Mouse (Mus musculus) common myeloid progenitor, adult 5-6 weeks (primary cell): ENCODE data around the gene Kmt2e. TPM values are rescaled to one million over a fixed set of nuclear protein-coding genes. Genes with fewer than 3 reads are reported as not detected.

ENCODE experiments used
- ATAC-seq: replicated peaks from 2 replicates; pipeline ENCODE4 v1.8.0; 2016; ENCODE audit warnings: low read depth, mild to moderate bottlenecking, moderate TSS enrichment, inconsistent platforms; ENCODE audit not compliant: poor library complexity, severe bottlenecking
- total RNA-seq: library from RNA; stranded (forward); fragments of 200-1000, 187-1606 nt; gene quantifications from 2 replicates; pipeline ENCODE4 v1.2.3, GENCODE M21; 2017

The Kmt2e gene
- total RNA-seq, 1 experiment from 2014 or later = 110 TPM

GRCm38 (mm10) chr5:23408106-23408505 lies 26.1 kb upstream of the Kmt2e start:
- no peak for ATAC-seq

GRCm38 (mm10) chr5:23410040-23410717 lies 24.1 kb upstream of the Kmt2e start:
- peak; percentile 91 for ATAC-seq

GRCm38 (mm10) chr5:23410718-23411101 lies 23.5 kb upstream of the Kmt2e start:
- no peak for ATAC-seq

- no peak for ATAC-seq
Measured at GRCm38 (mm10) chr5:23411640-23412039, 22.6 kb upstream of the Kmt2e start.

GRCm38 (mm10) chr5:23412247-23412948 lies 21.8 kb upstream of the Kmt2e start:
- ATAC-seq = no peak

GRCm38 (mm10) chr5:23413058-23413457 lies 21.2 kb upstream of the Kmt2e start:
- ATAC-seq = no peak

- no peak for ATAC-seq
Measured at GRCm38 (mm10) chr5:23413575-23414470, 20.4 kb upstream of the Kmt2e start.

- ATAC-seq = no peak
Measured at GRCm38 (mm10) chr5:23414490-23415126, 19.6 kb upstream of the Kmt2e start.

- peak; percentile 36 for ATAC-seq
Measured at GRCm38 (mm10) chr5:23415571-23416285, 18.5 kb upstream of the Kmt2e start.

- no peak; the same call in 1 of the 2 replicates for ATAC-seq
Measured at GRCm38 (mm10) chr5:23416286-23416643, 18.0 kb upstream of the Kmt2e start.

GRCm38 (mm10) chr5:23417716-23418115 lies 16.5 kb upstream of the Kmt2e start:
- no peak for ATAC-seq

- ATAC-seq = peak; percentile 92
Measured at GRCm38 (mm10) chr5:23418147-23418781, 16.0 kb upstream of the Kmt2e start.

GRCm38 (mm10) chr5:23418797-23419595 lies 15.2 kb upstream of the Kmt2e start:
- ATAC-seq = no peak

GRCm38 (mm10) chr5:23419616-23420170 lies 14.5 kb upstream of the Kmt2e start:
- ATAC-seq = no peak

GRCm38 (mm10) chr5:23420410-23420809 lies 13.8 kb upstream of the Kmt2e start:
- ATAC-seq = no peak

- ATAC-seq = no peak
Measured at GRCm38 (mm10) chr5:23421440-23421839, 12.8 kb upstream of the Kmt2e start.

GRCm38 (mm10) chr5:23423036-23423435 lies 11.2 kb upstream of the Kmt2e start:
- ATAC-seq = no peak

GRCm38 (mm10) chr5:23427501-23427900 lies 6.7 kb upstream of the Kmt2e start:
- no peak for ATAC-seq
